Mouse (Mus musculus) embryonic facial prominence, embryonic 15.5 days (tissue): ENCODE results near the gene Baz1a. TPM values are rescaled to one million over a fixed set of nuclear protein-coding genes. Genes with fewer than 3 reads are reported as not detected.
"Not testable (repeated sequence)": the region's sequence is repeated elsewhere in the genome, so short reads cannot be mapped to it uniquely, and the experiment has no call there.

ENCODE experiments used
- ATAC-seq: fragments of 200-750 bp; cut with Nextera tagmentation; 2 replicates; pipeline ENCODE4 v1.8.0; 2017; ENCODE audit warnings: low read depth, moderate TSS enrichment; ENCODE audit not compliant: insufficient number of reproducible peaks, low FRiP score, low TSS enrichment
- H3K27ac ChIP-seq: fragments of 300-500 bp; sonication (generic); replicated peaks from 2 replicates; pipeline ENCODE4 v1.5.1; 2015; ENCODE audit warnings: mild to moderate bottlenecking, inconsistent platforms
- H3K27me3 ChIP-seq: fragments of 300-500 bp; sonication (generic); 2 replicates; pipeline ENCODE4 v1.6.1; 2015; ENCODE audit warnings: inconsistent platforms
- H3K36me3 ChIP-seq: fragments of 300-500 bp; sonication (generic); 2 replicates; pipeline ENCODE4 v1.6.1; 2015; ENCODE audit warnings: mild to moderate bottlenecking, inconsistent platforms
- H3K4me1 ChIP-seq: fragments of 300-500 bp; sonication (generic); 2 replicates; pipeline ENCODE4 v1.6.1; 2015; ENCODE audit warnings: inconsistent platforms
- H3K4me2 ChIP-seq: fragments of 300-500 bp; sonication (generic); replicated peaks from 2 replicates; pipeline ENCODE4 v1.6.1; 2015; ENCODE audit warnings: mild to moderate bottlenecking, inconsistent platforms
- H3K4me3 ChIP-seq: fragments of 300-500 bp; sonication (generic); replicated peaks from 2 replicates; pipeline ENCODE4 v1.5.1; 2015; ENCODE audit warnings: mild to moderate bottlenecking, inconsistent platforms
- H3K9ac ChIP-seq: fragments of 300-500 bp; sonication (generic); 2 replicates; pipeline ENCODE4 v1.6.1; 2015; ENCODE audit warnings: inconsistent platforms
- H3K9me3 ChIP-seq: fragments of 300-500 bp; sonication (generic); replicated peaks from 2 replicates; pipeline ENCODE4 v1.6.1; 2016; ENCODE audit warnings: inconsistent platforms
- WGBS: fragments of 180-500 bp; shearing (Covaris S2); methylation state at CpG from one replicate; pipeline ENCODE4 v1.1.7; 2015; 5-methylcytosine and 5-hydroxymethylcytosine counted together
- polyA plus RNA-seq: library from polyadenylated mRNA; unstranded; fragments of >200 nt; fragmentation: Nextera tagmentation; extraction: Ambion mirVana; gene quantifications from 2 replicates; pipeline ENCODE4 v1.2.1, GENCODE M21; 2015

Gene Baz1a
- polyA plus RNA-seq, 1 experiment from 2014 or later: 25.2 TPM

- H3K9me3 ChIP-seq: no peaks in the 10 kb centered on the region
- H3K27me3 ChIP-seq: no peaks in the 10 kb centered on the region
- no peaks in the 10 kb centered on the region for H3K4me1 ChIP-seq
- H3K36me3 ChIP-seq: no peaks in the 10 kb centered on the region
- H3K4me2 ChIP-seq: no peak overlapping the region
- H3K9ac ChIP-seq: no peak overlapping the region
- 85% methylated on average over 3 of the region's 3 CpGs for WGBS
- H3K27ac ChIP-seq: no peak overlapping the region
- H3K4me3 ChIP-seq: no peak overlapping the region
- no peak for ATAC-seq
Observed at GRCm38 (mm10) chr12:55004396-55004795, 9.8 kb downstream of the Baz1a start.

- ATAC-seq: no peak
- WGBS: 85% methylated on average over 5 of the region's 5 CpGs
Observed at GRCm38 (mm10) chr12:55003843-55004242, 10.3 kb downstream of the Baz1a start.

GRCm38 (mm10) chr12:55002532-55002931 lies 11.6 kb downstream of the Baz1a start:
- H3K4me3 ChIP-seq, H3K27me3 ChIP-seq, H3K9ac ChIP-seq, H3K27ac ChIP-seq, ATAC-seq, H3K9me3 ChIP-seq, H3K4me2 ChIP-seq, H3K4me1 ChIP-seq, H3K36me3 ChIP-seq: not testable (repeated sequence)
- WGBS: 91% methylated on average over 7 of the region's 7 CpGs

More at GRCm38 (mm10) chr12:55003843-55004242, 10.3 kb downstream of the Baz1a start:
- no peaks in the 10 kb centered on the region for H3K27me3 ChIP-seq
- no peak overlapping the region for H3K4me2 ChIP-seq
- no peak overlapping the region for H3K27ac ChIP-seq
- H3K9me3 ChIP-seq: no peaks in the 10 kb centered on the region
- H3K36me3 ChIP-seq: no peaks in the 10 kb centered on the region
- no peak overlapping the region for H3K9ac ChIP-seq
- H3K4me3 ChIP-seq: no peak overlapping the region
- no peaks in the 10 kb centered on the region for H3K4me1 ChIP-seq

GRCm38 (mm10) chr12:54999016-54999690 lies 15.0 kb downstream of the Baz1a start:
- H3K27me3 ChIP-seq: no peaks in the 10 kb centered on the region
- 82% methylated on average over 14 of the region's 14 CpGs for WGBS
- H3K9ac ChIP-seq: no peak overlapping the region
- no peaks in the 10 kb centered on the region for H3K36me3 ChIP-seq
- ATAC-seq: no peak
- no peak overlapping the region for H3K27ac ChIP-seq
- no peaks in the 10 kb centered on the region for H3K9me3 ChIP-seq
- H3K4me3 ChIP-seq: no peak overlapping the region
- H3K4me1 ChIP-seq: no peaks in the 10 kb centered on the region
- H3K4me2 ChIP-seq: no peak overlapping the region

GRCm38 (mm10) chr12:54998411-54998810 lies 15.7 kb downstream of the Baz1a start:
- H3K9me3 ChIP-seq: no peaks in the 10 kb centered on the region
- no peak overlapping the region for H3K27ac ChIP-seq
- H3K4me3 ChIP-seq: no peak overlapping the region
- WGBS: 68% methylated on average over 5 of the region's 5 CpGs
- no peaks in the 10 kb centered on the region for H3K36me3 ChIP-seq
- no peak overlapping the region for H3K4me2 ChIP-seq
- ATAC-seq: no peak
- no peaks in the 10 kb centered on the region for H3K4me1 ChIP-seq
- H3K27me3 ChIP-seq: no peaks in the 10 kb centered on the region
- no peak overlapping the region for H3K9ac ChIP-seq

- 84% methylated on average over 6 of the region's 6 CpGs for WGBS
- Histone ChIP-seq H3K4me3 (no peak overlapping the region), H3K9me3 (no peaks in the 10 kb centered on the region), H3K9ac (no peak overlapping the region), H3K27me3 (no peaks in the 10 kb centered on the region), H3K27ac (no peak overlapping the region), H3K4me1 (no peaks in the 10 kb centered on the region), H3K36me3 (no peaks in the 10 kb centered on the region), H3K4me2 (no peak overlapping the region)
- ATAC-seq: no peak
Observed at GRCm38 (mm10) chr12:54996979-54997474, 17.1 kb downstream of the Baz1a start.

- Histone ChIP-seq H3K9me3 (no peaks in the 10 kb centered on the region), H3K4me3 (no peak overlapping the region), H3K27ac (no peak overlapping the region), H3K4me2 (no peak overlapping the region), H3K27me3 (no peaks in the 10 kb centered on the region), H3K9ac (no peak overlapping the region), H3K4me1 (no peaks in the 10 kb centered on the region), H3K36me3 (no peaks in the 10 kb centered on the region)
- ATAC-seq: no peak
- WGBS: 54% methylated on average over 3 of the region's 3 CpGs
Observed at GRCm38 (mm10) chr12:54995965-54996364, 18.2 kb downstream of the Baz1a start.

- H3K9me3 ChIP-seq: no peaks in the 10 kb centered on the region
- H3K4me3 ChIP-seq: no peak overlapping the region
- no peaks in the 10 kb centered on the region for H3K4me1 ChIP-seq
- H3K36me3 ChIP-seq: no peaks in the 10 kb centered on the region
- 73% methylated on average over 4 of the region's 4 CpGs for WGBS
- no peak overlapping the region for H3K27ac ChIP-seq
- ATAC-seq: no peak
- H3K9ac ChIP-seq: no peak overlapping the region
- H3K27me3 ChIP-seq: no peaks in the 10 kb centered on the region
- no peak overlapping the region for H3K4me2 ChIP-seq
Observed at GRCm38 (mm10) chr12:54994418-54994817, 19.7 kb downstream of the Baz1a start.

- Histone ChIP-seq H3K9ac (no peak overlapping the region), H3K9me3 (no peaks in the 10 kb centered on the region), H3K4me1 (no peaks in the 10 kb centered on the region), H3K4me3 (no peak overlapping the region), H3K36me3 (no peaks in the 10 kb centered on the region), H3K27ac (no peak overlapping the region), H3K4me2 (no peak overlapping the region), H3K27me3 (no peaks in the 10 kb centered on the region)
- no peak for ATAC-seq
- whole genome bisulfite sequencing: 76% methylated on average over 6 of the region's 6 CpGs
Observed at GRCm38 (mm10) chr12:54994068-54994386, 20.1 kb downstream of the Baz1a start.

- Histone ChIP-seq H3K27me3 (no peaks in the 10 kb centered on the region), H3K27ac (no peak overlapping the region), H3K4me2 (no peak overlapping the region), H3K36me3 (no peaks in the 10 kb centered on the region), H3K4me3 (no peak overlapping the region), H3K4me1 (no peaks in the 10 kb centered on the region), H3K9ac (no peak overlapping the region), H3K9me3 (no peaks in the 10 kb centered on the region)
- no peak for ATAC-seq
- WGBS: 51% methylated on average over 16 of the region's 16 CpGs
Observed at GRCm38 (mm10) chr12:54993246-54994067, 20.7 kb downstream of the Baz1a start.

GRCm38 (mm10) chr12:54992814-54993213 lies 21.3 kb downstream of the Baz1a start:
- WGBS: 82% methylated on average over 3 of the region's 3 CpGs
- Histone ChIP-seq H3K27me3 (no peaks in the 10 kb centered on the region), H3K9ac (no peak overlapping the region), H3K4me3 (no peak overlapping the region), H3K4me1 (no peaks in the 10 kb centered on the region), H3K4me2 (no peak overlapping the region), H3K9me3 (no peaks in the 10 kb centered on the region), H3K27ac (no peak overlapping the region), H3K36me3 (no peaks in the 10 kb centered on the region)
- no peak for ATAC-seq
